Mouse (Mus musculus): ENCODE results near the gene Btnl10. TPM values are rescaled to one million over a fixed set of nuclear protein-coding genes. Genes with fewer than 3 reads are reported as not detected.
A peak's percentile ranks its signal among the peaks of the same experiment; 100 is the strongest.
"Not testable (repeated sequence)": the region's sequence is repeated elsewhere in the genome, so short reads cannot be mapped to it uniquely, and the experiment has no call there.

The Btnl10 gene
- total RNA-seq, 2 experiments from 2014 or later, result not detected

GRCm38 (mm10) chr11:58930254-58930653 is 12.5 kb downstream of the Btnl10 start:
- DNase-seq, result no peak

DNA sequence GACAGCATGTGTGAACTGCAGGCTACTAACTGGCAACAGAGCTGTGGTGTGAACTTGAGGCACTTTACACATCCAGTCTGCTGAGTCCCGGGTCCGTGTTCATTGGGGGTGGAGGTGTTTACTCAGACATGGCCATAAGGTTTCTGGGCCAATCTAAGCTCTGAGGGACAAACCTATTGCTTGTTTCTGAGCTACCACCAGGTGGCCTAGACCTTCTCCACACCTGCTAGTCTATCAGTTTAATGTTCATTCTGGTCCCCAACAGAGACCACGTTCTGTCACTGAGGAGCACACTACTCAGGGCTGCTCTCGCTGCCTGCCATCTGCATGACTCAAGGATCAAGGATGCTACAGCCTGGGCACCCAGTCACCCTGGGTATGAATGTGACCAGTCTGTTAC is 13.9 kb downstream of the Btnl10 start:
- DNase-seq, result no peak

DNA sequence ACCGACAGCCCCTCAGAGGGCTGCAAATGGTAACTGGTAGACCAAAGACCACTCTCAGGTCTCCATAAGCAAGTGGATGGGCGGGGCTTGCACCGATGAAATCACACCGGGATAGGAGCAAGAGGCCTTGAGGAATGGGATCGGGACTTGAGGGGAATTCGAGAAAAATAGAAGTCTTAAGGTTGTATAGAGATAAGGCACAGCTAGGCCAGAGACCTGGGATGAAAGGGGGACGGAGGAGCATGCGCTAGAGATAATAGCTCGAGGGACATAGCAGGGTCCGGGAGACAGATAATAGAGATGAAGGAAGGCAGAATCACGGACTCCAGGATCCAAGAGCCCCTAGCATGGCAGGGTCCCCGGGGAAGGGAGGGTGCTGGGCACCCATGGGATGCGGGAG is 20.2 kb downstream of the Btnl10 start:
- peak; percentile 30 to 39 for DNase-seq

DNA sequence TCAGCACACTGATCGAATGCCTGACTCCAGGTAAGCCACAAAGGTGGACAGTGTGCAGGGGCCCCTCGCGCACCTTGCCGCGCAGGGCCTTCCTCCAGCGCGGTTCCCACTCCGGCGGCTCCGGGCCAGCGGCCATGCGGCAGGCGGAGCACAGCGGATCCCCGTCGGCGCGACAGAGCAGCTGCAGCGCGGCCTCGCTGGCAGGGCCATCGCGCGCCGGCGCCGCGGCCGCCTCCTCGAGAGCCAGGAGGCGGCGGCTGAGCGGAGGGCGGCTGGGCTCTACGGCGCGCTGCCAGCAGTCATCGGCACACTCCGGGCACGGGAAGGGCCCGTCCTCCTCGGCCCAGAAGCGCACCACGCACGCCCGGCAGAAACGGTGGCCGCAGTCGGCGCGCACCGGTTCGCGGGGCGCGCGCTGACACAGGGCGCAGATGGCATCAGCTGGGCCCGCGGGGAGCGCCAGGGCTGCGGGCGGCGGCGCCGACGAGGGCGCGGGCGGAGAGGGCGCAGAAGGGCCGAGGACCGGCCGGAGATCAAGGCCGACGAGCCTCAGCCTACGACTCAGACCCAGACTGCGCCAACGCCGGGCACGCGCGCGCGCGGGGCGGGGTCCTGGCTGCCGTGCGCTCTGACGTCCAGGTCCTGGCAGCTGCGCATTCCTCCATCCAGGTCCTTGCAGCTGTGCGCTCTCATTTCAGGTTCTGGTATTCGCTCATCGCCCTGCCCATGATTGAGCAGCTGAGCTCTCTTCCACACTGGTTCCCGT is 20.8 kb downstream of the Btnl10 start, which contains the start of gene Rnf187:
Gene Rnf187, minus strand, starts transcription at position 595 of the 766 bp plus-strand sequence.
- peak; percentile 95 to 96 for DNase-seq

DNA sequence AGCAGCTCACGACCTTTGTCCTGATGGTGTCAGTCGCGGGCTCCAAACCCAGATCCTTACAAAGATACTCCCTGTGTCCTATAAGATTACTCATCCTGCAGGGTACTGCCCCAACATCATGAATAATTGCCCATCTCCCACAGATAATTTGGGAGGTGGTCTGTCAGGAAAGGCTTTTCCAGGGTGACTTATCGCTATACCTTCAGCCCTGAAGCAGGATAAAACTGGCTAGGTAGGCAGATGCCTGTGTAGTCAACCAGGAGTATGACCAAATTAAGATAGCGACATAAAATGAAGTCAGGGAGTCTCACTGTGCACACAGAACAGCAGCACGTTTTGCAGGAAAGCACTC is 21.4 kb downstream of the Btnl10 start:
- no peak for DNase-seq

DNA sequence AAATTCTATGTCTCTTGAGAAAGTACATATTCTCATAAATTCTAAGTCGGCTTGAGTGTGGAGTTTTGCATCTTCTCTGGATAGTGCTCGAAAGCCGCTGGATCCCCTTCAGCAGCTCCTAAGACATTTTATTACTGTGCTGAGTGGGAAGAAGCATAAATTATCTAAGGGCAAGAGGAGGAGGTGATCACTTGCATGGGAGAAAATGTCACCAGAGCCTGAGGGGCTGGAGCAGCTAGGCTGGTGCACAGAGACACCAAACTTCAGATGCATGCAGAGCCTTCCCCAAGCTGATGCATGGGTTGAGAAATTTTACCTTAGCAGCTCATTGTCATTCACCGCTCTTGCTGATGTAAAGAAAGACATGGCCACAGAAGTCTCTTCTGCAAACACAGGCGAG is 26.4 kb downstream of the Btnl10 start:
- no peak for DNase-seq

- DNase-seq, result no peak
These were observed 29.6 kb downstream of the Btnl10 start for GRCm38 (mm10) chr11:58947306-58947705.

GRCm38 (mm10) chr11:58947798-58948528 is 30.3 kb downstream of the Btnl10 start:
- DNase-seq, result no peak

DNA sequence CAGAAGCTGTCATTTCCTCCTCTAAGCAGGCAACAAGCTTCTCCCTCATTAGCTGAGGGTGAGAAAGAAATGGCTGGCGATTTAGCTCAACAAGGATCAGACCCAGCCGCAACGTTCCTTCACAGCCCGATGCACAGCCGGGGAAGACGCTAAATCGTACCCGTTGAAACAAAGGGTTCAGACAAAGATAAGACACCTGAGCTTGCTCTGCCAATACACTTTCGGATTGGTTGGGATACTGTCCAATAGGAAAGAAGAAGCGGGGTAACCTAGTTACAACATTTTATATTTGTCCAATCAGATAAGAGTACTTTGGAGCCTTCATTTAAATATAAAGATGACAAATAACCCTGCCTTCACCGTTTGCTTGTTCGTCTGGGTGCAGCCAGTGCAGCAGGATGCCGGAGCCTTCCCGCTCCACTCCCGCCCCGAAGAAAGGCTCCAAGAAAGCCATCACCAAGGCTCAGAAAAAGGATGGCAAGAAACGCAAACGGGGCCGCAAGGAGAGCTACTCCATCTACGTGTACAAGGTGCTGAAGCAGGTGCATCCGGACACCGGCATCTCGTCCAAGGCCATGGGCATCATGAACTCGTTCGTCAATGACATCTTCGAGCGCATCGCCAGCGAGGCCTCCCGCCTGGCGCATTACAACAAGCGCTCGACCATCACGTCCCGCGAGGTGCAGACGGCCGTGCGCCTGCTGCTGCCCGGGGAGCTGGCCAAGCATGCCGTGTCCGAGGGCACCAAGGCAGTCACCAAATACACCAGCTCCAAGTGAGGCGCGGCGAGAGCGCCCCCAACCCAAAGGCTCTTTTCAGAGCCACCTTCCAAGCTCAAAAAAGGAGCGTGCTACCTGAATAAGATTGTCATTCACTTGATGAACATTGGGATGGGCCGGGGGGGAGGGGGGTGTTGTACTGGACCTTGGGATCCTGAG is 31.1 kb downstream of the Btnl10 start, which contains the start of gene Hist3h2ba:
Gene Hist3h2ba, plus strand, starts transcription at position 379 of the 938 bp plus-strand sequence.
- peak; percentile 48 to 60 for DNase-seq

DNA sequence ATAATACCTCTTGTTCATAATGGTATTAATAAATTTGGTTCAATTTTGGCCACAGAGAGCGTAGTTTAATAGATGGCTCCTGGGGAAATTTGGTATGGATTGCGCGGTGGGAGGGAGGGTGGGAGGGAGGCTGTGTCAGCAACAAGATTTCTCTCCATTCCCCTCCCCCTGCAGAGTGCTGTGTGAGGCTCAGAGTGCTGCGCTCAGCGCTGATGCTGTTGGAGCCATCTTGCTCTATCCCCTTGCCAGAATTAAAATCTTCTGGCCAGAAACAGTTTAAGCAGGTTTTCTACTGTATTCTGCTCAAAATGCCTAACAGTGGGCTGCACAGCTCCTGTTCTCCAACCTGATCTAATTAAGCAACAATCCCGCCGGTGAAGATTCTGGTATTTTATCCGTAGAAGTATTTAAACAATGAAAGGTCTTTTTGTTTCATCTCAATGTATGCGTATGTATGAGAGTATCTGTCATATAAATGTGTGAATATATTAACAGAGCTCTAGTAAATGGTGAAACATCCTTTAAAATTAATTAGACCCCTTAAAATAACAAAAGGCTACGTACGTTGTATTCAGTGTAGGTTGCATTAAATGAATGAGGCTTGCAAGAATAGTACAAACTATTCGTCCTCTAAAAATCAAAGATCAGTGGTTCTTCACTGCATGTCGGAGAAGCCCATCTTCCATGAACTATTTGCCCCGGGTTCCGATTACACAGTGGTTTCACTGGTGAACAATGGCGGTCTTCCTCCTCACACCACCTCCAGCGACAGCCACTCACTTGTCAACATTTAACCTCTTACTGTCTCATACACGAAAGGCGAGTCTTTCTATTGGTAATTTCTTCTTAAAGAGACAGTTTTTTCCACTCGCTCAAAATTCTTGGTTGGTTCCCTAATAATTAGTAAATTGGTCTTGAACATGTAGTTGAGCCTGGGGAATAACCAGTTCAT is 32.0 kb downstream of the Btnl10 start:
- DNase-seq, result no peak

DNA sequence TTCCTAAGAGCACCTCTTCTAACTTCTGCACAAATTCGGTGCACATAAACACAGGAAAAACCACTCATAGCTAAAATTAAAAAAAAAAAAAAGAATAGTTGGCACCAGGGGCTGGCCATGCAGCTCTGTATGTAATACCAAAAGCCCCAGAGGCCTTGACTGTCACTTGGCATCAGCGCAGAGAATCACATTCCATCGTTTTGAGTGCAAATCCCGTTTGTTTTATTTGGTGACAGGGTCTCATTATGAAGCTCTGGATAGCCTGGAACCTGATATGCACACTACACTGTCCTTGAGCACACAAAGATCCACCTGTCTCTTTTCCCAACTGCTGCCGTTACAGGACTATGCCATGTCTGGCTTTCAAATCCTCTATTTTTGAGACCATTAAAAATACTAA is 33.5 kb downstream of the Btnl10 start:
- DNase-seq, result no peak

GRCm38 (mm10) chr11:58953351-58954169 is 35.9 kb downstream of the Btnl10 start:
- peak; percentile 24 to 30 for DNase-seq

GRCm38 (mm10) chr11:58954170-58954419 is 36.4 kb downstream of the Btnl10 start:
- DNase-seq, result not testable (repeated sequence)

GRCm38 (mm10) chr11:58954420-58955142 is 36.9 kb downstream of the Btnl10 start, which contains the start of the genes Hist3h2a and Trim17:
Gene Hist3h2a (plus strand): TSS chr11:58954685.
Gene Trim17 (plus strand): TSS chr11:58954685.
- peak; percentile 83 to 86 for DNase-seq

DNA sequence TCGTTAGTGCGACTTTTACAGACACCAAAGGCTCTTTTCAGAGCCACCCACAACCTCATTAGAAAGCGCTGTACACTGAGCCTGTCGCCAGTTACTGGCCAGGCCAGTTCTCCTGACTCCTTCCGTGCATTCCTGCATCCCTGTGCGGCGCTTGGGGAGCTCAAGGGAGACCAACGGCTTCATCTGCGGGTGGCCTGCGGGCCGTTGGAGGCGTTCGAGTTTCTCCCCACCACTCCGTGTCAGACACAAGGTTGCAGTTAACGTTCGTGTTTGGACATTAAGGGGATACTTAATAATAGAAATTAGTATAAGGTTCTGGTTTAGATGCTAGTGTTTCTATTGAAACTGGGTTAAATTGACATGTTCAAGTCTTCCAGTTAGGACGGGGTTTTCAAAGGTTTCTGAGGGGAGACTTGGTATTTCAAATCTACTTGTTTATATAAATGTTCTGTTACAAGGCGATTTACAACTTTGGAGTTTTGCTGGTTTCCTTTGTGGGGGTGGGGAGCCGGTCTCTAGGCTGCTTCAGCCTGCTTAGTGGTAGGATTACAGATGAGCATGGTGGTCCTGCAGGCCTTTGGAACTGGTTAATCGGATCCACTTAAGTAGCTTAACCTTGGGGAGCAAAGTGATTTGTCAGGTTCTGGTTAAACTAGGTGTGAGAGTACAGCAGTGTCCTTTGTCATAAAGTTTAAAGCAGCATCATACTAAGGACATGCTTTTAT is 37.6 kb downstream of the Btnl10 start:
- DNase-seq, result peak in 1 of 2 experiments; percentile 46

GRCm38 (mm10) chr11:58955868-58956257 is 38.2 kb downstream of the Btnl10 start:
- DNase-seq, result no peak

DNA sequence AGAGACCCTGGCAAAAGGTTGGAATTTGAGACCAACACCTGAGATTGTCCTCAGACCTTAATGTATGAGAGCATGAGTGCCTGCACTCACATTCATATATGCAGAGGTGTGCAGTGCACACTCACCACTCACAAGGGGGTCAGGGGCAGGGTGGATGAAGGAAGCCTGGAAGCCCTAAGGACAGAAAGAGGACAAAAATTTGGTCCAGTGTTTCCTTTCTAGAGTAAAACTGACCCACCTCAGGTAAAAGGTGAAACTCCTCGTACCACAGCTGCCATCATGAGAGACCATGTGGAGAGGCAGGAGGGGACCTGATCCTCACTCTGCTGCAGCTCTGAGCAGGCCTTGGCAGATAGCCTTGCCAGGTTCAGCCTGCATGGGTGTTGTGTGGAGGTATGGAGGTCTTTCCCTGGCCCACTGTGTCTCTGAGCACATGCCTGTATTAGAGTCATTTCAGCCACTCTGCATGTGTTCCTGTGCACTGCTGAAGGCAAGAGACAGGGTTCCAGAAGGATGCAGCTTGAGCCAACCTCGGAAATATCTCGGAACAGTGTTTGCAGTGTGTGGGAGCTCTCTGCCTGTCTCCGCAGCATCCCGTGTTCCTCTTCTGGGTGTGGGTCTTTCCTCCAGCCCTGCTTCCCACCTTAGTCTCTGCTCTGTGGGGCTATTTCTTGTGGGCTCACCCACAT is 39.7 kb downstream of the Btnl10 start:
- no peak for DNase-seq

DNA sequence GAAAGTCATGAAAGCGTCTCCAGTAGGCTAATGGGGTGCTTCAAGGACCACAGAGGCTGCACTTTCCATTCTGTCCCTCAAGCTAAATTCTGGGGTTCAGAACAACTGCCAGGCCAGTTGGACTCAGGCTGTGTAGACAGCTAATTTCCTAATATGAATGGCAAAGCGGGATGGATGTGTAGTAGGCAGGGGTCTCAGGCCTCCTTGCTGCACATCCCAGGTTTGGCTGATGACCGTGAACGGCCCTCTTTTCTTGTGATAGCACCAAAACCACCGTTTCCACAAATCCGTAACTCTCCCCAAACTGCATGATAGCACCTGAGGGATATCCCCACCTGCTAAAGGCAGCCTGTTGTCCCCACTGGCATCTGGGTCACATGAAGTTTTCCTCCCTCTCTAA is 40.8 kb downstream of the Btnl10 start:
- DNase-seq, result no peak
